Mouse (Mus musculus): ENCODE measurements at regions not wholly inside any gene's neighbourhood (a gene's known extent, or its start where the extent isn't known, plus 50 kb on each side); places are given as distances from the start of the nearest gene placed in this dataset.

- TF ChIP-seq CTCF (IDR thresholded peaks at IDR 0.05; ENCODE audit: control insufficient read depth, insufficient read depth, insufficient read length) (no peak), MYOD1 (IDR thresholded peaks at IDR 0.05; ENCODE audit: control insufficient read depth, insufficient read length, low read depth) (no peak), MAX (IDR thresholded peaks at IDR 0.05) (no peak), USF1 (IDR thresholded peaks at IDR 0.05; ENCODE audit: low read depth) (no peak), CEBPB (IDR thresholded peaks at IDR 0.05; ENCODE audit: low read depth) (no peak), FOSL1 (IDR thresholded peaks at IDR 0.05; ENCODE audit: insufficient read depth, low read length, poor library complexity, severe bottlenecking) (no peak), MYOG (IDR thresholded peaks at IDR 0.05; ENCODE audit: control insufficient read depth, extremely low read depth, insufficient read length) (no peak)
Observed at GRCm38 (mm10) chr10:92289230-92289629, 433.0 kb downstream of the Nedd1 start.
